Mouse (Mus musculus): ENCODE measurements around the gene Spag6.

DNA sequence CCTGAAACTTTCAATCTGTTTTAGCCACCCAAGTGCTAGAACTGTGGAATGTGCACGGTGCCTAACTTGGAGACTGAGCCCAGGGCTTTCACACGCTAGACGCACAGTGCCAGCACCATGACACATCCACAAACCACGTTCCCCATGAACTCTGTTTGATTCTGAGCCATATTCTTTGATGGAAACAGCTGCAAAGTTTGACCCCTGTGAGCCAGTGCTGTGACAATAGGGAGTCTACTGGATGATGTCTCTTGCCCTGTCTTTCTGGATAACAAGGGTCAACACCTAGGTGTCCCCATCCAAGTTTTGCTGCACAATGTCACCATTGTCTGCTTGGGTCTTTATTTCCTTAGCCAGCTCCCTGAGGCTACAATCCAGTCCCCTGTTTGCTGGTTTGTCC lies 100.4 kb downstream of the Spag6 start:
- TF ChIP-seq CTCF (IDR thresholded peaks at IDR 0.05; ENCODE audit: borderline replicate concordance, insufficient read depth, low read depth, low read length), result no peak
- TF ChIP-seq POLR2A (IDR thresholded peaks at IDR 0.05; ENCODE audit: borderline replicate concordance, insufficient read depth, low read length), result no peak

All from cerebellum, adult 2 months (tissue).